33 mouse cellular contexts compared by ENCODE assay signal in the genomic region with DNA sequence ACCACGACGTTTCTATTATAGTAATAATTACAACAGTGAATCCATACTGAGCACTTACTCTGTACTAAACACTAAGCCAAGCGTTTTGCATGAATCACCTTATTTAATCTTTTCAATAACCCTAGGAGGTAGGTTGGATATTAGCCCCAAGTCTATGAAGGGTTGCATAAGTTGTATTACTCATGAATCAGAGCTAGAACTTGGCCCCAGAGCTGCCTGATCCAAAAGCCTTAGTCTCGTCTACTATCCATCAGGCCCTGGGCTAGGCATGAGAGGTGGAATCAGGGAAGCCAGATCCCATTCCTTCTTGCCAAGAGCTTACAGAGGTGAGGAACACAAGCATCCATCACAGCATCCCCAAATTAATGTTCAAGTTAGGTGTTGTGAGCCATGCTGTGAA. TPM values are rescaled to one million over a fixed set of nuclear protein-coding genes. Genes with fewer than 3 reads are reported as not detected.
"Had no signal": no experiment of that assay in that cellular context is flagged by ENCODE, and none has a peak within 500 bp of the region (broad histone marks: within the 10 kb centered on the region; RNA-seq: fewer than 3 reads in every experiment).

No protein-coding gene starts in this region.

- H3K27ac ChIP-seq: heart, embryonic 13.5 days; heart, embryonic 15.5 days; hindbrain, embryonic 13.5 days; hindbrain, embryonic 15.5 days; hindbrain, postnatal 0 days; kidney, embryonic 15.5 days; kidney, postnatal 0 days; limb, embryonic 13.5 days; limb, embryonic 15.5 days; liver, embryonic 13.5 days; liver, embryonic 15.5 days had no signal

- H3K4me3 ChIP-seq: heart, embryonic 13.5 days; heart, embryonic 15.5 days; hindbrain, embryonic 13.5 days; hindbrain, embryonic 15.5 days; kidney, embryonic 15.5 days; limb, embryonic 13.5 days; limb, embryonic 15.5 days; liver, embryonic 13.5 days; liver, embryonic 15.5 days had no signal

- H3K9ac ChIP-seq: heart, embryonic 13.5 days; heart, embryonic 15.5 days; hindbrain, embryonic 13.5 days; hindbrain, embryonic 15.5 days; kidney, embryonic 15.5 days; limb, embryonic 13.5 days; limb, embryonic 15.5 days; liver, embryonic 13.5 days; liver, embryonic 15.5 days had no signal

- H3K36me3 ChIP-seq: heart, embryonic 13.5 days; heart, embryonic 15.5 days; hindbrain, embryonic 13.5 days; hindbrain, embryonic 15.5 days; kidney, embryonic 15.5 days; limb, embryonic 13.5 days; limb, embryonic 15.5 days; liver, embryonic 13.5 days; liver, embryonic 15.5 days had no signal

- DNase-seq: gastrocnemius, postnatal 14 days; gastrocnemius, postnatal 36 days; heart, adult 18-20 months; heart, postnatal 14 days; heart, postnatal 36 days; kidney, adult 11 months; kidney, adult 2 months; kidney, adult 9 months; kidney, postnatal 14 days; kidney, postnatal 36 days; layer of hippocampus, adult 9-11 months; layer of hippocampus, postnatal 36 days; left cerebral cortex, postnatal 4 days; liver, embryonic 13.5 days had no signal

- H3K4me1 ChIP-seq: heart, embryonic 13.5 days; heart, embryonic 15.5 days; hindbrain, embryonic 13.5 days; hindbrain, embryonic 15.5 days; kidney, embryonic 15.5 days; limb, embryonic 13.5 days; limb, embryonic 15.5 days; liver, embryonic 13.5 days; liver, embryonic 15.5 days had no signal

- H3K4me2 ChIP-seq: heart, embryonic 11.5 days; heart, embryonic 13.5 days; heart, embryonic 15.5 days; hindbrain, embryonic 13.5 days; hindbrain, embryonic 15.5 days; kidney, embryonic 15.5 days; limb, embryonic 13.5 days; limb, embryonic 15.5 days; liver, embryonic 11.5 days; liver, embryonic 13.5 days; liver, embryonic 15.5 days had no signal

- ATAC-seq: hindbrain, postnatal 0 days; intestine, embryonic 16.5 days had no signal

- H3K27me3 ChIP-seq: hindbrain, embryonic 13.5 days; hindbrain, embryonic 15.5 days; limb, embryonic 13.5 days; limb, embryonic 15.5 days; liver, embryonic 13.5 days; liver, embryonic 15.5 days had no signal

- H3K9me3 ChIP-seq: heart, embryonic 13.5 days; heart, embryonic 15.5 days; hindbrain, embryonic 13.5 days; hindbrain, embryonic 15.5 days; kidney, embryonic 15.5 days; limb, embryonic 13.5 days; limb, embryonic 15.5 days; liver, embryonic 13.5 days; liver, embryonic 15.5 days had no signal

RNA-seq across cellular contexts. Expression of a gene that starts 30.2 kb away (rescaled TPM):
- polyA plus RNA-seq: hindbrain, embryonic 11.5 days; hindbrain, embryonic 15.5 days; kidney, adult 2 months; kidney, embryonic 15.5 days had no signal

RNA-seq across cellular contexts. Expression of a gene that starts 40.6 kb away (rescaled TPM):
- total RNA-seq: gastrocnemius, adult 18-20 months; gastrocnemius, adult 8-10 months; gastrocnemius, postnatal 14 days; gastrocnemius, postnatal 36 days; heart, adult 18-20 months; heart, postnatal 14 days; heart, postnatal 36 days; hematopoietic stem cell, adult 5-6 weeks had no signal
- polyA plus RNA-seq: gonadal fat pad, adult 2 months; heart, embryonic 15.5 days; heart, postnatal 0 days; kidney, adult 2 months; liver, embryonic 13.5 days had no signal
